Mouse (Mus musculus) forebrain, embryonic 11.5 days (tissue): Measurements from ENCODE around the gene Stat1. TPM values are rescaled to one million over a fixed set of nuclear protein-coding genes. Genes with fewer than 3 reads are reported as not detected.
A peak's percentile ranks its signal among the peaks of the same experiment; 100 is the strongest.

ENCODE experiments used
- ATAC-seq: fragments of 200-750 bp; cut with Nextera tagmentation; replicated peaks from 2 replicates; pipeline ENCODE4 v1.8.0; 2017; ENCODE audit warnings: moderate TSS enrichment; ENCODE audit not compliant: low FRiP score
- DNase-seq: peaks from one replicate; pipeline ENCODE4 v3.0.0-alpha.2; 2017; ENCODE audit warnings: low spot score
- H3K27ac ChIP-seq: fragments of 300-500 bp; sonication (generic); 2 replicates; pipeline ENCODE4 v1.5.1; 2014; ENCODE audit warnings: low read depth, low read length
- H3K27me3 ChIP-seq: fragments of 300-500 bp; sonication (generic); 2 replicates; pipeline ENCODE4 v1.6.1; 2014; ENCODE audit warnings: mild to moderate bottlenecking, low read length, mixed read lengths; ENCODE audit not compliant: control insufficient read depth, insufficient read depth
- H3K36me3 ChIP-seq: fragments of 300-500 bp; sonication (generic); 2 replicates; pipeline ENCODE4 v1.6.1; 2014; ENCODE audit warnings: mild to moderate bottlenecking, low read length, moderate library complexity, mixed read lengths; ENCODE audit not compliant: control insufficient read depth, insufficient read depth
- H3K4me1 ChIP-seq: fragments of 300-500 bp; sonication (generic); replicated peaks from 2 replicates; pipeline ENCODE4 v1.6.1; 2014; ENCODE audit warnings: low read length, mixed read lengths; ENCODE audit not compliant: control insufficient read depth, insufficient read depth
- H3K4me2 ChIP-seq: fragments of 300-500 bp; sonication (generic); 2 replicates; pipeline ENCODE4 v1.6.1; 2014; ENCODE audit warnings: low read depth, mild to moderate bottlenecking, low read length, moderate library complexity, mixed read lengths; ENCODE audit not compliant: severe bottlenecking
- H3K4me3 ChIP-seq: fragments of 300-500 bp; sonication (generic); 2 replicates; pipeline ENCODE4 v1.5.1; 2014; ENCODE audit warnings: low read depth, low read length
- H3K9ac ChIP-seq: fragments of 300-500 bp; sonication (generic); 2 replicates; pipeline ENCODE4 v1.6.1; 2014; ENCODE audit warnings: low read length
- H3K9me3 ChIP-seq: fragments of 300-500 bp; sonication (generic); 2 replicates; pipeline ENCODE4 v1.6.1; 2016; ENCODE audit warnings: low read length, mixed read lengths; ENCODE audit not compliant: control insufficient read depth
- WGBS: fragments of 180-500 bp; shearing (Covaris S2); extraction: QIAGEN DNeasy Blood & Tissue Kit; methylation state at CpG from one replicate; pipeline ENCODE4 v1.1.7; 2014; 5-methylcytosine and 5-hydroxymethylcytosine counted together
- polyA plus RNA-seq: library from polyadenylated mRNA; unstranded; fragments of >200 nt; fragmentation: Nextera tagmentation; extraction: Ambion mirVana; gene quantifications from 2 replicates; pipeline ENCODE4 v1.2.1, GENCODE M21; 2014

Gene Stat1
- polyA plus RNA-seq, 1 experiment from 2014 or later: 15.6 TPM

DNA sequence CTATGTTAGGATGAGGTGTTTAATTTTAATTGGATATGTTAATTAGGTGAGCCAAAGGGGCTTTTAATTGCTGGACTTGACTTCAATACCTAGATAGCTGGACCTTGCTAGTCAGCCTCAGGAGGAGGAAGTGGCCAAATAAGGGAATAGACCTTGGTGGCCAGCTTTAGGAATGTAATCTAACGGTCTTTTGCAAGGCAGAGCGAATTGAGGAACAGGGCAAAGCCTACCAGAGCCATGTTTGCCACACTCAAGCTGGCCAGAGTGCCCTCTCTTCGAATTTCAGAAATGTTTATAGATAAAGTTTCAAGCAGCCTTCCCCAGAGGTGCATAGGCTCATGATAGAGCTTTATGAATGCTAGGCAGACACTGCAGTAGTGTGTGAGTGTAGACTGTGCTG lies 22.2 kb downstream of the Stat1 start:
- H3K9ac ChIP-seq: no peak overlapping the region
- ATAC-seq (no peak), DNase-seq (no peak)
- H3K4me3 ChIP-seq: no peak overlapping the region
- H3K4me2 ChIP-seq: no peak overlapping the region
- no peak overlapping the region for H3K27ac ChIP-seq
- WGBS: 72% methylated on average over 3 of the region's 3 CpGs
- no peaks in the 10 kb centered on the region for H3K4me1 ChIP-seq
- no peaks in the 10 kb centered on the region for H3K36me3 ChIP-seq
- no peaks in the 10 kb centered on the region for H3K27me3 ChIP-seq
- no peaks in the 10 kb centered on the region for H3K9me3 ChIP-seq

DNA sequence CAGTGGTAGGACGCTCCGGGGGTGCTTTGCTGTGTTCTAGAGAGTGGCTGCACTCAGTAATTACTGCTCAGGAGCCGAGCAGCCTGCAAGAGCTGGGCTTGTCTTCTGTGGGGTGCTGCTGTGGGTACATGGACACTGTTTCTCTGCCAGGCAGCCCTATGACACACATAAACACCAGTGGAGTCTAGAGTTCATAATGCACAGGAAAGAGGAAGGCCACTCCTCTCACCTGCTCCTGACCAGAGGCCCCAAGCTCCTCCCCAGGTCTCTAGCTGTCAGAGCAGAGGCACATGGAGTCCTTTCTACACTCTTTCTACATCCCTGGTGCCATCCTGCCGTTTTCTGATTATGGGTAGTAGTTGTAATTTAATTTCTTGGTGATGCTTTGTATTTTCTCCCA lies 22.9 kb downstream of the Stat1 start:
- Histone ChIP-seq H3K4me3 (no peak overlapping the region), H3K9me3 (no peaks in the 10 kb centered on the region), H3K36me3 (no peaks in the 10 kb centered on the region), H3K9ac (no peak overlapping the region), H3K27me3 (no peaks in the 10 kb centered on the region), H3K4me2 (no peak overlapping the region), H3K27ac (no peak overlapping the region), H3K4me1 (no peaks in the 10 kb centered on the region)
- ATAC-seq (no peak), DNase-seq (peak; percentile 35)
- 77% methylated on average over 4 of the region's 4 CpGs for WGBS

DNA sequence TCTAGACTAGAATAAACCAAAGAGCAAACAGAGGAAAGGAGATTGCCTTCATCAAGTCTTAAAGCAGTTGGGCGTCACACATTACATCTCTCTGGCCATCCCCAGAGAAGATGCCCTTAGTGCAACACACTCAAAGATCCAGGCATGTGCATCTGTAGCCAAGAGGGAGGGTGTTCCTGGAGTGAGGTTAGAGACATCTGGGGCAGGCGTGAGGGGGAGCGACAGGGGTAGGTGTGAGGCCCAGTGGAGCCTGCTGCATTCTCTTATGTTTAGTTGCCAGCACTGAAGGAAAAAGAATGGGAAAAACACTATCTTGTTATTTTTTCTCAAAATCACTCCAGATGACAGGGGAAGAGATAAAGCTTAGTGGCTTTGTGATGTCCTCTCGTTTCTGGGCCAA lies 24.0 kb downstream of the Stat1 start:
- Histone ChIP-seq H3K27me3 (no peaks in the 10 kb centered on the region), H3K4me2 (no peak overlapping the region), H3K9me3 (no peaks in the 10 kb centered on the region), H3K4me1 (no peaks in the 10 kb centered on the region), H3K9ac (no peak overlapping the region), H3K36me3 (no peaks in the 10 kb centered on the region), H3K27ac (no peak overlapping the region), H3K4me3 (no peak overlapping the region)
- WGBS: 84% methylated on average over 4 of the region's 4 CpGs
- ATAC-seq: no peak
- DNase-seq: no peak

DNA sequence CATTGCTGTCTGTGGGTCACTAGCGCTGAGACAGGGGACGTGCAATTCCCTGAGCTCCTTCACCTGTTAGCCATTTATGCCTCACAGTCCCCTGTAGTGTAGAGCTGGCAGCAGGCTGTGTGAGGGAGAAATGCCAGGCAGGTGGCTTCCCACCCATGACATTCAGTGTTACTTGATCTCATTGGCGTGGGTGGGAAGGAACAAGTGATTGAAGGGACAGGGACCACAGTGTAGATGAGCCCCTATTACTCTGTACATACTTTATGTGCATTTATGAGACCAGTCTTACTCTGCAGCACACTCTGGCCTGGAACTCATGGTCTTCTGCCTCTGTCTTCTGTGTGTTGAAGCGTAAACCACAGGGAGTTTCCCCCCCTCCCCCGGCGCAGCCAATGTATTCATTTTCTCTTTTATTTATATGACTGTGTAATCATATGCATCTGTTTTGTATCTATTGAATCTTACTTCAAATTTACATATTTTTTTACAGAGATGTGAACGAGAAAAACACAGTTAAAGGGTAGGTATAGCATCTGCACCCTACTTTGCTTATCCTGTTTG lies 24.4 kb downstream of the Stat1 start:
- no peak overlapping the region for H3K4me3 ChIP-seq
- 92% methylated on average over 7 of the region's 7 CpGs for WGBS
- no peak overlapping the region for H3K9ac ChIP-seq
- H3K4me2 ChIP-seq: no peak overlapping the region
- DNase-seq (no peak), ATAC-seq (no peak)
- H3K27me3 ChIP-seq: no peaks in the 10 kb centered on the region
- H3K27ac ChIP-seq: no peak overlapping the region
- H3K9me3 ChIP-seq: no peaks in the 10 kb centered on the region
- no peaks in the 10 kb centered on the region for H3K36me3 ChIP-seq
- no peaks in the 10 kb centered on the region for H3K4me1 ChIP-seq

DNA sequence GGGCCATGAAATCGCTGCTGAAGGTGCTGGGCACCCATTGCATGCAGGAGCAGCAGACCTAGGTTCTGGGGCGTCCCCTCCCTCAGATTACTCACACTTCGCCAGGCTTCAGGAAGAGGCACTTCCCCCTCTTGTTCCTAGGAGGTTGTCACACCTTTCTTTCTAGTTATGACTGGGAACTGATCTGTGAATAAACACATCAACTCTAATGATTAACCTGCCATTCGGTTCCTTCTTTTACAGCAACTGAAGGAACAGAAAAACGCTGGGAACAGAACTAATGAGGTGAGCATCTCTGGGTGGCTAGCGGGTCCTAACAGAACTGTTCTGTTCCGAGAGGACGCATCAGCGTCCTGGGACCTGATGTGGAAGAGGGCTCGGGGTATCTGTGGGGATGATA lies 25.7 kb downstream of the Stat1 start:
- no peak overlapping the region for H3K4me3 ChIP-seq
- no peak overlapping the region for H3K9ac ChIP-seq
- H3K9me3 ChIP-seq: no peaks in the 10 kb centered on the region
- no peak overlapping the region for H3K27ac ChIP-seq
- 89% methylated on average over 10 of the region's 10 CpGs for WGBS
- DNase-seq (no peak), ATAC-seq (no peak)
- H3K27me3 ChIP-seq: no peaks in the 10 kb centered on the region
- no peaks in the 10 kb centered on the region for H3K4me1 ChIP-seq
- no peaks in the 10 kb centered on the region for H3K36me3 ChIP-seq
- no peak overlapping the region for H3K4me2 ChIP-seq

DNA sequence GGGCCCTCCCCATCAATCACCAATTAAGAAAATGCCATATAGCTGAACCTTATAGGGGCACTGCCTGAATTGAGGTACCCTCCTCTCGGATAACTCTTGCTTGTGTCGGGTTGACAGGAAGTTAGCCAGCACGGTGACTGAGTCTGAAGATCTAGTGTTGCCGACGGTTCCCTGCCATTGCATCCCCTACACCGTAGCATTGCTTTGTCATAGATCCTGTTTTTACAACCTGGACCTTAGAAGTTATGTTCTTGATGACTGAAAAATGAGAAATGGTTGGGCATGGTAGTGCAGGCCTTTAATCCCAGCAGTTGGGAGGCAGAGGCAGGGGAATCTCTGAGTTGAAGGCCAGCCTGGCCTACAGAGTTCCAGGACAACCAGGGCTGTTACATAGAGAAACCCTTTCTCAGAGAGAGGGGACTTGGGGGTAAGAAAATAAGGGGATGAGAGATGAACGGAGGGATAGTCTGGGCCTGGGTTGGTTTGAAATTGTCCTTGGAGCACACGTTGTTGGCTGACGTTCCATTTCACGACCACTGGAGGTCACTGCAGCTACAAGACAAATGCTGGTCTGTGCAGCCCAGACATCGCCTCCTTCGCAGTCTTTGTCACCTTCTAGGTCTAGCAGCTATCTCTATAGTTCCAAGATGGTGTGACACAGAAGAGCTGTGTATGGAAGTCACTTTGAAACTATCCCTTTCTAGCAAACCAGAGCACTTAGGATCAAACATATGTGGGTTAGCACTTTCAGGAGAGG lies 27.2 kb downstream of the Stat1 start:
- H3K4me3 ChIP-seq: no peak overlapping the region
- no peaks in the 10 kb centered on the region for H3K4me1 ChIP-seq
- H3K4me2 ChIP-seq: no peak overlapping the region
- H3K27me3 ChIP-seq: no peaks in the 10 kb centered on the region
- H3K9ac ChIP-seq: no peak overlapping the region
- peak; percentile 67 for DNase-seq
- 57% methylated on average over 12 of the region's 12 CpGs for WGBS
- no peaks in the 10 kb centered on the region for H3K9me3 ChIP-seq
- peak; percentile 78 for ATAC-seq
- no peak overlapping the region for H3K27ac ChIP-seq
- no peaks in the 10 kb centered on the region for H3K36me3 ChIP-seq

DNA sequence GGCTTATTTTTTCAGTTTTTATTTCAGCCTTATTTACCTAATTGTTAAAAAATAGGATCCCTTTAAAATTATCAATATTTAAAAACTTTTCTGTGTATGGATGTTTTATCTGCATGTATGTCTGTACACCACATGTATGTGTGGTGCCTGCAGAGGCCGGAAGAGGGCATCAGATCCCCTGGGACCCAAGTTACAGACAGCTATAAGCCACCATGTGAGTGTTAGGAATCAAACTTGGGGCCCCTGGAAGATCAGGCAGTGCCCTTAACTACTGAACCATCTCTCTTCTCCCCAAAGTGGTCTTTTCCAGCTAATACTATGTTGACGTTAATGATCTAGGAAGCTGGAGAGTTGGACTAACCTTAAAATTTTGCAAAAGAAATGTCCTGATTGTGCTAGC lies 28.2 kb downstream of the Stat1 start:
- no peaks in the 10 kb centered on the region for H3K9me3 ChIP-seq
- DNase-seq (no peak), ATAC-seq (no peak)
- WGBS: 88% methylated on average over 2 of the region's 2 CpGs
- H3K27ac ChIP-seq: no peak overlapping the region
- no peak overlapping the region for H3K4me2 ChIP-seq
- H3K9ac ChIP-seq: no peak overlapping the region
- H3K4me3 ChIP-seq: no peak overlapping the region
- H3K4me1 ChIP-seq: no peaks in the 10 kb centered on the region
- no peaks in the 10 kb centered on the region for H3K36me3 ChIP-seq
- H3K27me3 ChIP-seq: no peaks in the 10 kb centered on the region

DNA sequence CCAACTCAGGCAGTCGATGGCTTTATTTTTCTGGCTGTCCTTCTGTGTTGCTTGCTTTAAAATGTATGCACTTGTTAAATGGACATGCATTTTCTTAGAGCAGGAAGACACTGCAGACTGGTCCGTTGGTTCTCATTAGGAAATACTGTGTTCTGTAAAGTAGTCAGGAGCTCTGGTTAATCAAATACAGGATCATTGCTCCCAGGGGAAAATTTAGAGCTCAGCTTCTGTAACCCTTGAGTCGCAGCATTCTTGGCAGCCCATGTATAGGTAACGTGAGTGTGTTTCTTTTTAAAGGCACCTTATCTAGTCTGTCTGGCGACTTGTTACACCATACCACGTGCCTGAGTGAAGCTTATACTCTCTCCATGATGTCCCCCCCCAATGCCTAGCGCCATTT lies 28.9 kb downstream of the Stat1 start:
- Histone ChIP-seq H3K9ac (no peak overlapping the region), H3K4me1 (no peaks in the 10 kb centered on the region), H3K36me3 (no peaks in the 10 kb centered on the region), H3K27me3 (no peaks in the 10 kb centered on the region), H3K27ac (no peak overlapping the region), H3K9me3 (no peaks in the 10 kb centered on the region), H3K4me3 (no peak overlapping the region), H3K4me2 (no peak overlapping the region)
- ATAC-seq (no peak), DNase-seq (no peak)
- WGBS: 77% methylated on average over 7 of the region's 7 CpGs

DNA sequence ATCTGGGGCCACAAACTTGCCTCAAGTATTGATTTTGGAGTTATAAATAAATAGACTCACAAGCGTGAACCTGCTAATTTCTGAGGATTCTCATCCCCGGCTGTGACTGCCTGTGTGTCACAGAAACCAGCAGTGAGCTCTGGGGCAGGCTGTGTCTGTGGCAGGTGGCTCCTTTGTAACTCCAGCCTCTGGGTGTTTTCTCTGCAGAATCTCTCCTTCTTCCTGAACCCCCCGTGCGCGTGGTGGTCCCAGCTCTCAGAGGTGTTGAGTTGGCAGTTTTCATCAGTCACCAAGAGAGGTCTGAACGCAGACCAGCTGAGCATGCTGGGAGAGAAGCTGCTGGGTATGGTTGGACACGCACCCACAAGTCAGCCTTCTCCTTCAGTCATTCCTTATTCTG lies 29.5 kb downstream of the Stat1 start:
- no peaks in the 10 kb centered on the region for H3K9me3 ChIP-seq
- no peaks in the 10 kb centered on the region for H3K27me3 ChIP-seq
- WGBS: 83% methylated on average over 7 of the region's 7 CpGs
- DNase-seq (no peak), ATAC-seq (no peak)
- no peak overlapping the region for H3K4me2 ChIP-seq
- no peak overlapping the region for H3K27ac ChIP-seq
- H3K4me1 ChIP-seq: no peaks in the 10 kb centered on the region
- H3K36me3 ChIP-seq: no peaks in the 10 kb centered on the region
- no peak overlapping the region for H3K4me3 ChIP-seq
- H3K9ac ChIP-seq: no peak overlapping the region
